ENCODE assay signal across 25 mouse cellular contexts in the genomic region with DNA sequence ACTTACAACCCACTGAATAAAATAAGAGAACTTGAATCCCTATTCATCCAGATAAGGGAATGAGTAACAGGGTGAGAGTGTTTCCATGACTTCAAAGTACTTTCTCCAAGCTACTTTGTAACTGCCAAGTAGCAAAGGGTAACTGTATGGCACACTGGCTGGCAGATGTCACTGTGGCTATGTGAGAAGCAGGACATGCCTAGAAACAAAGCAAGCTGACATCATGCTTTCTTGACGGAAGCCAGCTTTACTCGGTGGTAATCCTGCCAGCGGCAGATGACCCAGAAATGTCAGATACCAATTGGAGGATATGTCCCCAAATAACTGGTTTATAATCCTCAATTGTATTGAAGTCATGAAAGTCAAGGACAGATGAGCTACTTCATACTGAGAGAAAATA. TPM values are rescaled to one million over a fixed set of nuclear protein-coding genes. Genes with fewer than 3 reads are reported as not detected.
DNase-seq lines count a peak whose midpoint lies in the region; ATAC-seq and TF ChIP-seq lines count a peak whose summit lies in the region.
"Had no signal": no experiment of that assay in that cellular context is flagged by ENCODE, and none has a peak within 500 bp of the region (broad histone marks: within the 10 kb centered on the region; RNA-seq: fewer than 3 reads in every experiment).

No protein-coding gene starts in this region.

- H3K9me3 ChIP-seq in intestine, embryonic 15.5 days: no peaks in the 10 kb centered on the region
- no peaks in the 10 kb centered on the region for H3K9me3 ChIP-seq in heart, embryonic 12.5 days (replicated peaks)
- H3K9me3 ChIP-seq: embryonic facial prominence, embryonic 13.5 days; forebrain, embryonic 12.5 days; G1E had no signal

- WGBS in kidney, adult 2 months: 61% methylated on average over 3 of the region's 3 CpGs
- 74% methylated on average over 3 of the region's 3 CpGs for WGBS in intestine, embryonic 15.5 days
- WGBS in heart, embryonic 12.5 days: 52% methylated on average over 3 of the region's 3 CpGs

- H3K4me3 ChIP-seq in kidney, adult 2 months (ENCODE audit: insufficient read depth, low read depth, low read length): no peak overlapping the region
- no peak overlapping the region for H3K4me3 ChIP-seq in myocyte
- H3K4me3 ChIP-seq in intestine, embryonic 15.5 days (replicated peaks): no peak overlapping the region
- no peak overlapping the region for H3K4me3 ChIP-seq in heart, embryonic 12.5 days
- H3K4me3 ChIP-seq: embryonic facial prominence, embryonic 13.5 days; forebrain, embryonic 12.5 days had no signal

- H3ac ChIP-seq in myocyte (ENCODE audit: control insufficient read depth, insufficient read length): no peak overlapping the region

- peak; percentile 26 for DNase-seq in adrenal gland, adult 2 months
- no peak for DNase-seq in adrenal gland, postnatal 25 days
- DNase-seq in kidney, adult 2 months: peak; percentile 23
- no peak for DNase-seq in kidney, postnatal 25 days
- DNase-seq in Muller cell, postnatal 12 days (ENCODE audit: inconsistent ontology term): peak; percentile 49
- DNase-seq: B cell, adult 2 months; cerebellum, adult 11-12 months; cerebellum, adult 9-10 months; cerebellum, postnatal 25 days; gastrocnemius, postnatal 25 days; heart, postnatal 10 days; heart, postnatal 4 days had no signal

- no peak for ATAC-seq in intestine, embryonic 15.5 days
- ATAC-seq in heart, embryonic 12.5 days (ENCODE audit: insufficient number of reproducible peaks, low FRiP score): no peak
- ATAC-seq: CD4-positive, CD25-positive, alpha-beta regulatory T cell, adult 4 months; forebrain, embryonic 16.5 days; inflammation-experienced regulatory T-cells, adult 6 months had no signal

- no peak overlapping the region for H3K27ac ChIP-seq in kidney, adult 2 months (ENCODE audit: insufficient read depth, low read depth, low read length)
- no peak overlapping the region for H3K27ac ChIP-seq in intestine, embryonic 15.5 days
- no peak overlapping the region for H3K27ac ChIP-seq in heart, embryonic 12.5 days (ENCODE audit: poor library complexity, severe bottlenecking)
- H3K27ac ChIP-seq: embryonic facial prominence, embryonic 13.5 days; forebrain, embryonic 12.5 days; hindbrain, embryonic 14.5 days had no signal

- H3K79me2 ChIP-seq in myocyte (ENCODE audit: control insufficient read depth, insufficient read depth): no peaks in the 10 kb centered on the region

- H3K4me1 ChIP-seq in kidney, adult 2 months (ENCODE audit: control insufficient read depth, insufficient read depth, low read length): no peaks in the 10 kb centered on the region
- H3K4me1 ChIP-seq in intestine, embryonic 15.5 days (replicated peaks): no peaks in the 10 kb centered on the region
- H3K4me1 ChIP-seq in heart, embryonic 12.5 days (replicated peaks): peaks cover 22% of the 10 kb centered on the region
- H3K4me1 ChIP-seq: forebrain, embryonic 12.5 days had no signal

- H3K27me3 ChIP-seq in kidney, adult 2 months (replicated peaks; ENCODE audit: control insufficient read depth, insufficient read depth, low read length): no peaks in the 10 kb centered on the region
- no peaks in the 10 kb centered on the region for H3K27me3 ChIP-seq in myocyte (ENCODE audit: control insufficient read depth, insufficient read depth, insufficient read length)
- H3K27me3 ChIP-seq in intestine, embryonic 15.5 days (replicated peaks): no peaks in the 10 kb centered on the region
- no peaks in the 10 kb centered on the region for H3K27me3 ChIP-seq in heart, embryonic 12.5 days (replicated peaks)
- H3K27me3 ChIP-seq: embryonic facial prominence, embryonic 13.5 days had no signal

- H3K36me3 ChIP-seq in kidney, adult 2 months (ENCODE audit: control insufficient read depth, insufficient read depth, low read length): no peaks in the 10 kb centered on the region
- no peaks in the 10 kb centered on the region for H3K36me3 ChIP-seq in myocyte (ENCODE audit: control insufficient read depth, insufficient read depth)
- no peaks in the 10 kb centered on the region for H3K36me3 ChIP-seq in intestine, embryonic 15.5 days
- peaks cover 9% of the 10 kb centered on the region for H3K36me3 ChIP-seq in heart, embryonic 12.5 days
- H3K36me3 ChIP-seq: forebrain, embryonic 12.5 days had no signal

- TF ChIP-seq CTCF in kidney, adult 2 months (conservative IDR thresholded peaks at IDR 0.05; ENCODE audit: insufficient read depth, insufficient read length, low read depth, low read length): no peak

- H3K4me2 ChIP-seq in myocyte (ENCODE audit: low read depth): no peak overlapping the region
- H3K4me2 ChIP-seq in intestine, embryonic 15.5 days (replicated peaks): no peak overlapping the region
- H3K4me2 ChIP-seq in heart, embryonic 12.5 days: no peak overlapping the region
- H3K4me2 ChIP-seq: embryonic facial prominence, embryonic 13.5 days; forebrain, embryonic 12.5 days; hindbrain, embryonic 14.5 days had no signal

- TF ChIP-seq POLR2A in kidney, adult 2 months (IDR thresholded peaks at IDR 0.05; ENCODE audit: low read depth, low read length): no peak
- TF ChIP-seq POLR2A in myocyte (IDR thresholded peaks at IDR 0.05; ENCODE audit: insufficient read length, low read depth): no peak

- no peak overlapping the region for H3K9ac ChIP-seq in intestine, embryonic 15.5 days
- H3K9ac ChIP-seq in heart, embryonic 12.5 days: no peak overlapping the region
- H3K9ac ChIP-seq: embryonic facial prominence, embryonic 13.5 days; forebrain, embryonic 12.5 days; hindbrain, embryonic 14.5 days had no signal

TF ChIP-seq in myocyte, 11 proteins besides CTCF, POLR2A, EP300 and RAD21:
- TF ChIP-seq USF1 (IDR thresholded peaks at IDR 0.05; ENCODE audit: low read depth) (no peak), MAX (IDR thresholded peaks at IDR 0.05; ENCODE audit: low read depth) (no peak), POLR2AphosphoS2 (IDR thresholded peaks at IDR 0.05; ENCODE audit: insufficient read length, low read depth) (peak; percentile 82), SRF (IDR thresholded peaks at IDR 0.05; ENCODE audit: control insufficient read depth, insufficient read length, low read depth) (no peak)

RNA-seq across cellular contexts. Expression of gene Itgb6, which starts 22.2 kb away (rescaled TPM):
- total RNA-seq in adrenal gland, adult 2 months (2021): not detected
- not detected in 2 replicates for polyA plus RNA-seq in adrenal gland, adult 2 months (2012; rRNA removed)
- not detected in 2 replicates for total RNA-seq in adrenal gland, postnatal 25 days (2021)
- polyA plus RNA-seq in kidney, adult 2 months (2012; rRNA removed): 55.8 and 74.0 TPM in 2 replicates
- polyA plus RNA-seq in myocyte (2012; fragmentation: generic; extraction: Trizol): 3.9 TPM
- 8.8 and 9.0 TPM in 2 replicates for polyA plus RNA-seq in intestine, embryonic 15.5 days (2015; fragmentation: Nextera tagmentation; extraction: Ambion mirVana)
- polyA plus RNA-seq in heart, embryonic 12.5 days (2016; fragmentation: Nextera tagmentation; extraction: Ambion mirVana): 0.14 and 0.17 TPM in 2 replicates
- total RNA-seq: adrenal gland, postnatal 36 days; granulocyte monocyte progenitor cell, adult 5-6 weeks had no signal
- polyA plus RNA-seq: cortical plate, adult 2 months; forebrain, embryonic 16.5 days; G1E; hindbrain, embryonic 14.5 days; inflammation-experienced regulatory T-cells, adult 6 months had no signal

Comparison
In these comparisons a context has a peak if more than half of its experiments do, and no peak if none do; other contexts are left out.
1. DNase-seq: peak in adrenal gland, adult 2 months (single experiment), kidney, adult 2 months (single experiment) and Muller cell, postnatal 12 days (single experiment); none in adrenal gland, postnatal 25 days (single experiment) and kidney, postnatal 25 days (0 of 2).